ENCODE assay signal across 8 mouse cellular contexts in the genomic region with DNA sequence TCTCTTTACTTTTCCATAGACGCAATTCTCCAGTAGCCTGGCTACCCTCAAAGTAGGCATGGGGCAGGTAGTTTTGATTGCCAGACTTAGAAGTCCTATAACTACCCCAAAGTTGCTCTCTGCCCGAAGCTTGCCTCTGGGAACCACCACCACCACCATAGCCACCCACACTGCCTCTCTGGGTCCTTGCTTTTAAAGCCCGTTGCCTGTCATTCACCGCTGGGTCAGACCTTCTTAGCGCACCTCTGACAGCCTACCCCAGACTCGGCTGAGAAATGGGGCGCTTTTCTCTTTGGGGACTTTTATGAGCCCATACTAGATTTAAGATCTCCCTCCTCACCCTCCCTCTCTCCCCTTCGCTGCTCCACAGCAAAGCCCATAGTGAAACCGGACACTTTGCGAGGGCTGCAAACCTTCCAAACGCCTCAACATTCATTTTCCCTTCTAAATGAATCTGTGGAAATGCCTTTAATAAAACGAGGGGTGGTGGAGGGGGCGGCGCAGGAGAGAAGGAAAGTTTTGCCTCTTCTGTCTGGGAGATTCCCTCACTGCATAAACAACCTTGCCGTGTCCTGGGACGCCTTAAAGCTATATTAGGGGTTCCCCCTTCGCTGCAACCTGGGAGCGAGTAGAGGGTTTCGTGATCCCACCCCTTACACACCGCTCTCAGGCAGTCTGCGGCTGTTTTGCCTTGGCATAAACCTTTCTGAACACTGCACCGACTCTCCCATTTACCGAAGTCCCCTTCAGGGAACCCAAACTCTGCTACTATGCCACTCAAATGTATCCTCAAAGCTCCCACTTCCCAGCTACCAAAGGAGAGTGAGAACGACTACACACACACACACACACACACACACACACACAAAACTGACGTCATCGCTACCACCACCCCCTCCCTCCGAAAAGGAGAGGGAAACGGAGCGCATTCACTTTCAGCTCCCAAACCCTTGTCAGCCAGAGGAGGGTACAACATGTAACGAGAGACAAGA. TPM values are rescaled to one million over a fixed set of nuclear protein-coding genes. Genes with fewer than 3 reads are reported as not detected.
DNase-seq lines count a peak whose midpoint lies in the region; ATAC-seq and TF ChIP-seq lines count a peak whose summit lies in the region.

No protein-coding gene starts in this region.

- H3K4me2 ChIP-seq in forebrain, embryonic 12.5 days, result peak overlapping the region; percentile 94
- H3K4me2 ChIP-seq in lung, embryonic 14.5 days, result peak overlapping the region; percentile 84

- TF ChIP-seq CTCF in E14TG2a.4 (conservative IDR thresholded peaks at IDR 0.05; ENCODE audit: low read length), result no peak
- TF ChIP-seq CTCF in brain, embryonic 14.5 days (IDR thresholded peaks at IDR 0.05; ENCODE audit: borderline replicate concordance, extremely low read depth, insufficient read depth, insufficient read length), result no peak
- TF ChIP-seq CTCF in lung, embryonic 14.5 days (IDR thresholded peaks at IDR 0.05; ENCODE audit: low read depth), result no peak

- WGBS in forebrain, embryonic 12.5 days, result under 1% methylated on average over 30 of the region's 30 CpGs
- WGBS in lung, embryonic 14.5 days, result under 1% methylated on average over 30 of the region's 30 CpGs

- DNase-seq in brain, embryonic 14.5 days (ENCODE audit: low read depth), result peak; percentile 79
- peak; percentile 27 to 59 for DNase-seq in heart, postnatal 14 days
- DNase-seq in kidney, postnatal 25 days, result peak; percentile 64 to 72
- peak; percentile 78 for DNase-seq in lung, embryonic 14.5 days
- peak; percentile 26 for DNase-seq in right cerebral cortex, postnatal 4 days
- no peak for DNase-seq in thymus, postnatal 4 days

- H3K27ac ChIP-seq in forebrain, embryonic 12.5 days, result 0 out of 2 replicates have a peak overlapping the region, but pooled peaks have one; percentile 33
- H3K27ac ChIP-seq in lung, embryonic 14.5 days (ENCODE audit: low read depth), result peak overlapping the region; percentile 84

- intact Hi-C loops in heart, postnatal 14 days (cut with DNase I), result loop anchor here (10.0 kb wide), 1 partner anchor 291 kb away; no protein-coding TSS in a partner anchor

- H3K27me3 ChIP-seq in E14TG2a.4 (ENCODE audit: insufficient read depth, low read length), result peaks cover 87% of the 10 kb centered on the region
- H3K27me3 ChIP-seq in forebrain, embryonic 12.5 days, result peaks cover 31% of the 10 kb centered on the region
- no peaks in the 10 kb centered on the region for H3K27me3 ChIP-seq in lung, embryonic 14.5 days (ENCODE audit: insufficient read depth, low read length)

- H3K36me3 ChIP-seq in E14TG2a.4 (ENCODE audit: insufficient read depth, low read length), result no peaks in the 10 kb centered on the region
- no peaks in the 10 kb centered on the region for H3K36me3 ChIP-seq in forebrain, embryonic 12.5 days (replicated peaks)
- H3K36me3 ChIP-seq in lung, embryonic 14.5 days (ENCODE audit: insufficient read depth), result no peaks in the 10 kb centered on the region

- peak overlapping the region; percentile 74 for H3K9ac ChIP-seq in forebrain, embryonic 12.5 days
- H3K9ac ChIP-seq in lung, embryonic 14.5 days, result peak overlapping the region; percentile 62

- peaks cover 18% of the 10 kb centered on the region for H3K4me1 ChIP-seq in E14TG2a.4 (replicated peaks; ENCODE audit: low read depth, low read length)
- peaks cover 26% of the 10 kb centered on the region for H3K4me1 ChIP-seq in forebrain, embryonic 12.5 days
- 0 out of 2 replicates have a peak, but pooled peaks cover 2% of the 10 kb centered on the region for H3K4me1 ChIP-seq in lung, embryonic 14.5 days (ENCODE audit: insufficient read depth)

- ATAC-seq in forebrain, embryonic 12.5 days (ENCODE audit: low FRiP score), result peak; percentile 51
- ATAC-seq in lung, embryonic 14.5 days (ENCODE audit: insufficient read depth), result peak; percentile 61

- no peak for TF ChIP-seq POLR2A in brain, embryonic 14.5 days (IDR thresholded peaks at IDR 0.05; ENCODE audit: borderline replicate concordance, extremely low read depth, insufficient read depth, insufficient read length, poor library complexity, severe bottlenecking)

- peaks cover 6% of the 10 kb centered on the region; the same call in 1 of the 2 replicates for H3K9me3 ChIP-seq in E14TG2a.4 (ENCODE audit: low read length)
- no peaks in the 10 kb centered on the region for H3K9me3 ChIP-seq in forebrain, embryonic 12.5 days
- H3K9me3 ChIP-seq in lung, embryonic 14.5 days (ENCODE audit: low read depth, low read length), result no peaks in the 10 kb centered on the region

- peak overlapping the region; percentile 70; the same call in 1 of the 2 replicates for H3K4me3 ChIP-seq in E14TG2a.4 (replicated peaks; ENCODE audit: low read length)
- H3K4me3 ChIP-seq in forebrain, embryonic 12.5 days (replicated peaks), result peak overlapping the region; percentile 64
- H3K4me3 ChIP-seq in lung, embryonic 14.5 days (ENCODE audit: low read depth, low read length), result peak overlapping the region; percentile 55

RNA-seq across cellular contexts. Expression of a gene that starts 1.7 kb away (rescaled TPM):
- polyA plus RNA-seq in brain, embryonic 14.5 days (2012; rRNA removed), result 0.49 and 1.0 TPM in 2 replicates
- 2.4 and 2.5 TPM in 2 replicates for polyA plus RNA-seq in forebrain, embryonic 12.5 days (2016; fragmentation: Nextera tagmentation; extraction: Ambion mirVana)
- total RNA-seq in heart, postnatal 14 days (2021), result under 1 TPM; 0.61 to 0.88 TPM
- polyA plus RNA-seq in lung, embryonic 14.5 days (2014; fragmentation: Nextera tagmentation; extraction: Ambion mirVana), result 2.4 and 2.6 TPM in 2 replicates
